Mouse (Mus musculus) layer of hippocampus, adult 11-12 months (tissue): ENCODE results near the gene Cntn4.

Source experiments
- DNase-seq: peaks from one replicate; pipeline ENCODE4 v3.0.0; 2022; ENCODE audit warnings: low spot score

Cntn4 gene

GRCm38 (mm10) chr6:106078629-106079028 lies 401.2 kb downstream of the Cntn4 start:
- no peak for DNase-seq

GRCm38 (mm10) chr6:106097856-106098255 lies 420.4 kb downstream of the Cntn4 start:
- DNase-seq: no peak

GRCm38 (mm10) chr6:106118523-106119081 lies 441.1 kb downstream of the Cntn4 start:
- DNase-seq: peak; percentile 63

GRCm38 (mm10) chr6:106153530-106153929 lies 476.1 kb downstream of the Cntn4 start:
- DNase-seq: no peak

- DNase-seq: no peak
These were observed 477.9 kb downstream of the Cntn4 start for GRCm38 (mm10) chr6:106155362-106155761.

GRCm38 (mm10) chr6:106177546-106177945 lies 500.1 kb downstream of the Cntn4 start:
- DNase-seq: peak; percentile 59

- no peak for DNase-seq
These were observed 504.1 kb downstream of the Cntn4 start for GRCm38 (mm10) chr6:106181596-106181995.

GRCm38 (mm10) chr6:106200974-106201373 lies 523.5 kb downstream of the Cntn4 start:
- DNase-seq: no peak

GRCm38 (mm10) chr6:106207401-106207800 lies 529.9 kb downstream of the Cntn4 start:
- no peak for DNase-seq

GRCm38 (mm10) chr6:106213071-106213470 lies 535.6 kb downstream of the Cntn4 start:
- DNase-seq: no peak

GRCm38 (mm10) chr6:106237046-106237948 lies 559.8 kb downstream of the Cntn4 start:
- DNase-seq: no peak

- no peak for DNase-seq
These were observed 564.1 kb downstream of the Cntn4 start for GRCm38 (mm10) chr6:106241553-106241952.

GRCm38 (mm10) chr6:106263396-106263795 lies 585.9 kb downstream of the Cntn4 start:
- no peak for DNase-seq

- DNase-seq: no peak
These were observed 588.0 kb downstream of the Cntn4 start for GRCm38 (mm10) chr6:106265487-106265886.

GRCm38 (mm10) chr6:106266304-106266703 lies 588.8 kb downstream of the Cntn4 start:
- DNase-seq: no peak

- DNase-seq: no peak
These were observed 591.3 kb downstream of the Cntn4 start for GRCm38 (mm10) chr6:106268723-106269122.

GRCm38 (mm10) chr6:106277139-106277538 lies 599.7 kb downstream of the Cntn4 start:
- DNase-seq: no peak

- DNase-seq: peak; percentile 35
These were observed 604.2 kb downstream of the Cntn4 start for GRCm38 (mm10) chr6:106281621-106282020.

- no peak for DNase-seq
These were observed 606.4 kb downstream of the Cntn4 start for GRCm38 (mm10) chr6:106283815-106284214.

- no peak for DNase-seq
These were observed 622.0 kb downstream of the Cntn4 start for GRCm38 (mm10) chr6:106299451-106299850.

GRCm38 (mm10) chr6:106300179-106300578 lies 622.7 kb downstream of the Cntn4 start:
- DNase-seq: no peak

GRCm38 (mm10) chr6:106302435-106302834 lies 625.0 kb downstream of the Cntn4 start:
- DNase-seq: no peak

GRCm38 (mm10) chr6:106328987-106329386 lies 651.5 kb downstream of the Cntn4 start:
- DNase-seq: no peak
